Mouse (Mus musculus) mature B cell (primary cell): Measurements from ENCODE around the gene Lasp1.
"Not testable (repeated sequence)": the region's sequence is repeated elsewhere in the genome, so short reads cannot be mapped to it uniquely, and the experiment has no call there.

ENCODE experiments used
- in situ Hi-C: fragments of 300-500 bp; cut with MboI; formaldehyde crosslinking; loops from 2 replicates; pipeline ENCODE4 v1.14.3; 2019

Lasp1 gene

DNA sequence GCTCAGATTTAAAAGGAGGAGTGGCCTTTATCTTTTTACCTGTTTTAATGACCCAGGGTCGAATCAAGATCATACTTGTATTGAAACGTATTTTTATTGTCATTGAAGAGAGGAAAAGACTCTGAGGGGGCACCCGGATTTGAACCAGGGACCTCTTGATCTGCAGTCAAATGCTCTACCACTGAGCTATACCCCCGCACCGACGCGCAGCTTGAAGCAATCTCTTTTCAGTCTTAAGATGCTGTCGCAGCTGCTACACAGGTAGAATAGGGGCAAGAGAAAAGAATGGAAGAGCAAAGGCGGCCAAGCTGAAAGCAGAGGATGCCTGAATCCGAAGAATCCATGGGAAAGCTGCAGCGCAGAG lies at the start of gene Lasp1:
Gene Lasp1 (plus strand): TSS at position 219 of the 364 bp plus-strand sequence.
- in situ Hi-C loops = loop anchor here (5.0 kb wide), 2 partner anchors 84 to 189 kb away; partner anchors contain the start of genes Fbxo47 and Plxdc1

DNA sequence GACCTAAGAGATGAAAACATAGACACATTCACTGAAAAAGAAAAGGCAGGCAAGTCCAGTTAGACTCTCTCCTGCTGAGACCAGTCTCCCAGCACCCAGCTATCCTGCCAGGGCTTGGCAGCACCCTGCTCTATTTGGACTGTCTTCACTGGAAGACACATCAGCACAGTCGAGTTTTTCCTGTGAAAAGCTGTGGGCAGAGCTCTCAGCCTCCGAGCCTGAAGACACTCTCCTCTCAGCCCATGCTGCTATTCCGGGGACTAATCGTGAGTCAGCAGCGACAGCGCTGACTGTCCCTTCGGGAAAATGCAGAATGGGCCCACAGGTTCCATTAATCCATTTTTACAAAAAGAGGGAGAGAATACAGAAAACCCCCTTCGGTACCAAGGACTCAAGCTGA lies 45.5 kb upstream of the Lasp1 start:
- in situ Hi-C loops = no loop called here

DNA sequence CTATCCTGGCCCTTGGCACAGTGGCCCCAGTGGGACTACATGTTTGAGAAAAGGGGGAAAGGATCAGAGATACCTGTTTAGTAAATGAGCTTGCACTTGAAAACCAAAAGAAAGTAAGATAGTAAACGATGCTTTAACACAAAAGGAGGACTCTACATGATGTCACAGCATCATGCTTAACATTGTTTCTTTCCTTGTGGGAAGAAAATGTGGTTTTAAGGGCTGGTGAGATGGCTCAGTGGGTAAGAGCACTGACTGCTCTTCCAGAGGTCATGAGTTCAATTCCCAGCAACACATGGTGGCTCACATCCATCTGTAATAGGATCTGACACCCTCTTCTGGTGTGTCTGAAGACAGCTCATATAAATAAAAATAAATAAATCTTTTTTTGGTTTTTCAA lies 40.7 kb upstream of the Lasp1 start:
- in situ Hi-C loops = no loop called here

DNA sequence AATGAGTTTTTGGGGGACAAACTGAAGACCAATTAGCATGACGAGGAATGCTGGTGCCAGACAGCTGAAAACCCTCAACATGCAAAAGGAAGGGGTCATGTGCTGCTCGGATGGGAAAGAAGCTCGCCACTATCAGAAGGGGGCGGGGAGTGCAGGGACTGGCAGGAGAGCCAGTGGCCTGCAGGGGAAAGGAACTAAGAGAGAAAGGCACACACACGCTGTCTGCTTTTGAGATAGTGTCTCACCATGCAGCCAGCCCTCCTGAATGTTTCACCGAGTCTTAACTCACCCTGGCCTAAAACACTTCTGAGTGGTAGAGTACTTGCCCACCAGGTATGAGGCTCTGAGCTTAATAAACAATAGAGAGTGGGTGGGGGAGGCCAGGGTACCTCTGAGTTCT lies 39.9 kb upstream of the Lasp1 start:
- in situ Hi-C loops = no loop called here

DNA sequence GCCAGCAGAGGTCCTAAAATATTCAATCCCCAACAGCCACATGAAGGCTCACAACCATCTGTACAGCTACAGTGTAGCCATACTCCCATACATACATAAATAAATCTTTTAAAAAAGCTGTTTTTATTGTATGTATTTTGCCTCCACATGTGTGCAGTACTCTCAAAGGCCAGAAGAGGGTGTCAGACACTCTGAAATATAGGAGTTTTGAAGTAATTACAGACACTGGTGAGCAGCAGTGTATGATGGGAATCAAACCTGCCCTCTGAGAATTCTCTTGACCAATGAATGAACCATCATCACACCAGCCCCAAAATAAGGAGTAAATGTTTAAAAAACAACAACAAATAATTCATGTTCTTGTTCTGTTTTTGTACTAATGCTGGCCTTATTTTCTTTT lies 37.2 kb upstream of the Lasp1 start:
- in situ Hi-C loops = no loop called here

DNA sequence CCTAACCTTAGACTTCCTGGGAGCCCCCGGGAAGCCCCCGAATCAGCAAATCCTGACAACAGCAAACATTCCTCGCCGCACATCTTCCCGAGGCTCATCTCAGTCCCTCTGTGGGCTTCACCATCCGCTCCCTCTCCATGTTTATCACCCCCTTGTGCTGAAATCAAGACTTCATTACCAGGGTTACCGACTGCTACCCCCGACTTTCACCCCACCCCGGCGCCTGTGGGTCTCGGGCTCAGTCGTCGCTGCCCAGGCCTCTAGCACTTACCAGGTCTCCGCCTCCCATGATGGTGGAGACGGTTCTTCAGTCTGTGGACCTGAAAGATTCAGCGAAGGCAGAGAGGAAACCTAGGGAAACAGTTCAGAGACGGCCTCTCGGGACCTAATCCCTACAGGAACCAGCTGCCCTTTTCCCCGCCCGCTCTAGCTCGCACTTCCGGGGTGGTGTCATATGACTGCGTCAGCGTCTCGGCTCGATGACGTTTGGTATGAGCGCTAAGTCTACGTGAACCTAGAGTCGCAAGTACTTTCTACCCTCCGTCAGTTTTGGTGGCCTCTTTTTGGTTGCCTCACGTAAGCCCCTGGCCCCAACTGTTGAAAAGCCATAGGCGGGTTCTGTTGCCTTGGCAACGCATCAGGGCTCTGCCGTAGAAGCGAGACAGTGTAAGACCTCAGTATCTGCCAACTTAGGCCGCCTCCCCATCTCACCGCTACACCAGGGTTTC lies 32.5 kb upstream of the Lasp1 start, which contains the start of gene Cwc25:
Gene Cwc25 (minus strand): TSS at position 403 of the 728 bp plus-strand sequence.
- in situ Hi-C loops = no loop called here

DNA sequence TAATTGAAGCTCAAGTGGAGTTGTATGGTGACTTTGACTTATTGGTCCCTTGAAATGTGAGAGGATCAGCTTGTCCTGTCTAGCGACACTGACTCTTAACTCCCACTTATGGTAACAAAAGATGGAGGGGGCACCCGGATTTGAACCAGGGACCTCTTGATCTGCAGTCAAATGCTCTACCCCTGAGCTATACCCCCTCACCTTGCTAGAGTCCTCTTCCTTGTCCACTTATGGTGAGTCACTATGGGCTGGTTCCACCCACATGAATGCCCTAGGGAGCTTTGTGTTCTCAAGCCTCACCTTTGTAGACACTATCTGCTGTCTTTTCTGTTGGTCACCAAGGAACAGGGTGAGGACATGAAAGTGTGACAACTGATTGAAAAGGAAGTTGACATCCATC lies 29.1 kb upstream of the Lasp1 start:
- in situ Hi-C loops = no loop called here

DNA sequence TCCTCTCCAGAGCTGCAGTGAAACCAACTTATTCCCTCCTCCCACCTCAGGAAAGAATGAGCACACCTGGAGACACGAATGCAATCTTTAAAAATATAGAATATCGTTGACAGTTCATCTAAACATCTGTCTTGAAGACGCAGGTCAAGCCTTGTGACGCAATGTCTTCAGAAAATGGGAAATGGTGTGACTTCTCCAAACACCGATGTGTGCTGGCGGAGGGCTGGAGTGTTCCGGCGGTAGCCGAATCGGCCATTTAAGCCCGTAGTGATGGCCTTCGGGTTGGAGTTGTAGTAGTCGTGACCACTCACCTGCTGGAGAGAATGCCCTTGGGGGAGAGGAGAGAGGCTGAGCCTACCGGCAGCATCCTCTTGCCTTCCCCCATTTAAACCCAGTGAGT lies 27.4 kb upstream of the Lasp1 start:
- in situ Hi-C loops = no loop called here

DNA sequence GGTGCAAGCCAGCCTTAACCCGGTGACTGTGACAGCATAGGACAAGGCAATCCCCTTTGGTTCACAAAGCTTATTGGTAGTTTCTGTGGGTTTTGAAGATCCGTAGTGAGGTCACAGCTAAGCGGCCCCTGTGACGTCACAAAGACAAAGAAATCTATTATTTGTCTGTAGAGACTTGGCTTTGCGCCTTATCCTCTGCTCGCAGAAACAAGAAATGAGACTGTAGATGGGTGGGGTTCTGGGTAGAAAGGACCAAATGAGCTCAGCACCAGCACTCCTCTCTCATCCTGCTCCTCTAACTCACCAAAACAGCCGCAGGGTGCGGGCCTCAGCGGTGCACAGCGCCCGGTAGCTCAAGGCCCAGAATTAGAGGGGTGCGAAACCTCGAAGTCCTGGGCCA lies 23.6 kb upstream of the Lasp1 start:
- in situ Hi-C loops = no loop called here

DNA sequence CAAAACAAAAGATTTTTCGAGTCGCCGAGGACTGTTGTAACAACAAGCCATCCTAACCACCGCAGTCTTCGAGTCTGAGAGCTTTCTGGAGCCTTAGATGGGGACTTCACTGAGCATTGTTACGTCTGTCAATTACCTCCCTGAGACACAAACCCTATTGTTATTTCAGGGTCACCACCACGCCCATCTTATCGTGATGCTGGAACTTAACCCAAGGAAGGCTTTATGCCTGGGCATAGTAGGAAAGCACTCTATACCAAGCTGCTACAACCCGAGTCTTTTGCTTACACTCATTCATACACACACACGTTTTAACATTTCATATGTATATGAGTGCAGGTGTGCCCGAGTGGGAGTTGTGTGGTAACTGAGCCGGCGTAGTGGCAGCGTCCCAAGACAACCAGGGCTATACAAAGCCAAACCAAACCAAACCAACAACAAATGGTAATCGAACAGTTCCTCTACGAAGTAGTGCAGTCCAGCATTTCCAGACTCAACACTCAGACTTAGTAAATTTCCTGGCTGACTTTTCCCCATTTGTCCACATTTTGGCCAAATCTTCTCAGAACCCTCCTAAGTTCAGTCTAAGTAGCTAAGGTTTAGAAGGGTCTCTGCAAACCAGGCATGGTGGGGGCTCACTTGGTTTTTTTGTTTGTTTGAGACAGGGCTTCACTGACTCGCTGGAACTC lies 22.8 kb upstream of the Lasp1 start, which contains the start of gene 1700001P01Rik:
Gene 1700001P01Rik (minus strand): TSS at position 111 of the 689 bp plus-strand sequence.
- in situ Hi-C loops = no loop called here

DNA sequence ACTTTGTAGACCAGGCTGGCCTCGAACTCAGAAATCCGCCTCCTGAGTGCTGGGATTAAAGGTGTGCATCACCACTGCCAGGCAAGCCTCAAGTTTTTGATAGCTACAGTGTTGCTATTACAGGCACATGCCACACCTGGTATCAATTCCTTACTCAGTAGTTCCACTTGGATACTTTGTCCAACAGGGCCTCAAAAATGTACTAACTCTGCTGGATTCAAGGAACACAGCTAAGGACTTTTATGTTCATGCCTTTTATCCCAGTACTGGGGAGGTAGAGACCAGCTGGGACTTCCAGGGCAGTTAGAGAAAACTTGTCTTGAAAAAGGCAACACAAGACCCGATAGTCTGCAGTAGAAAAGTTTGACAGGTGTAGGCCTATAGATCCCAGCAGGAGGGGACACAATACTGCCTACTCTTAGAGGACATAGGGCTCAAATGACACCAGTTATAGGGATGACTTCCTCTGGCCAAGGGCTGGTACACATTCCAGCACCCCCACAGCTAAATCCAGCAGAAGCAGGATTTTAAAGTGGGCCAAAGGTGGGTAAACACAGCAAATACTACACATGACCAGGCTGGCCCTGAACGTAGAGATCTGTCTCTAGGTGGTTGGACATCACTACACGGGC lies 22.2 kb upstream of the Lasp1 start:
- in situ Hi-C loops = no loop called here

DNA sequence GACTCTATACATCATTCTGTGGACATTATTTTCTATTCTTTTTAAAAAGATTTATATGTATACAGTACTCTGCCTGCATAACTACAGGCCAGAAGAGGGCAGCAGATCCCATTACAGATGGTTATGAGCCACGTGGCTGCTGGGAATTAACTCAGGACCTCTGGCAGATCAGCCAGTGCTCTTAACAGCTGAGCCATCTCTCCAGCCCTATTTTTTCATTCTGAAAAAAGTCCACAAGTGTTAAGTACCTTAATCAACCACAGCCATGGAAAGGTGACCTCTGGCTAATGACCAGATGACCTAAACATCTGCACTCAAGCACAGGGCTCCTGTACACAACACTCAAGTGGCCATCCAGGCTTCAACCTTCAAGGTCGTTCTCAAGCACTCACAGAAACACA lies 21.7 kb upstream of the Lasp1 start:
- in situ Hi-C loops = no loop called here

DNA sequence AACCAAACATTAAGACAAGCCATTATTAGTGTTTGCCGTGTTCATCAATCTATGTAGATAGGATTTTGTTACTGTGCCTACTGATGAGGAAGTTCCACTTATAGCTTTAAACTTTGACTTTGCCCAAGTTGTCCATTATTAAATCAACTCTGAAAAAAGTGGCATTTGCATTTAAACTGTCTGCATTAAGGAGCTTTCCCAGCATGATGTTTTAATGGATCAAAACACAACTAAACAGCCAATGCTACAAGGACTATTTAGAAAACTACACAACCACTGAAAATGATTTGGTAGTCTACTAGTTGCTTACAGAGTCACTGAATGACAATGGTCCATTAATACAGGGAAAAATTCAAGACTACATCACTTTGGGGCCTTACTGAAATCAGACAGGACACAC lies 19.9 kb upstream of the Lasp1 start:
- in situ Hi-C loops = no loop called here

DNA sequence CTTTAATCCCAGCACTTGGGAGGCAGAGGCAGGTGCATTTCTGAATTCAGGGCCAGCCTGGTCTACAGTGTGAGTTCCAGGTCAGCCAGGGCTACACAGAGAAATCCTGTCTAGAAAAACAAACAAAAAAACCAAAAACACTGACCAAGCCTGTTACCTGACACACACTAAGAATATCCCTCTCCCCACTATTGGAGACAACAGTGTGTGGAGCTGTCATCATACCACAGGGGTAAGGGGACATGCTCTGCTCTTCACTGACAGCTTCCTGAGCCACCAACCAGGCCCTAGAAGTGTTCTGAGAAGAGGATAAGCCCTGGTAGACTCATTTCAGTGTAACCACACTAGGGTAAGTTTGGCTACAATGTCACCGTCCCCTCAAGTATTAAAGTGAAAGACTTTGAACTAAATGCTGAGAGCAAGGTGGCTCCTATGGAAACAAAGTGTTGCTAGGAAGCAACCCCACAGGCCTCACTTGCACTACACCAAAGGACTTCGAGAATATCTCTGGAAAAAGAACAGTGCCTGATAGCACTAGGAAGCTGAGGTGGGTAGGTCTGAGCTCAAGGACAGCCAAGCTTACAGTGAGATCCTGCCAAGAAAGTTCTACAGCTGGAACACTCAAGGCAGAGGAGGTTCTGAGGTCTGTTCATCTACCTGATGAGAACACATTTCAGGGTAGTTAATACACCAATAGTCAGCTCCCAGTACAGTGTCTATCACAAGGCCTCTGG lies 18.7 kb upstream of the Lasp1 start:
- in situ Hi-C loops = no loop called here

DNA sequence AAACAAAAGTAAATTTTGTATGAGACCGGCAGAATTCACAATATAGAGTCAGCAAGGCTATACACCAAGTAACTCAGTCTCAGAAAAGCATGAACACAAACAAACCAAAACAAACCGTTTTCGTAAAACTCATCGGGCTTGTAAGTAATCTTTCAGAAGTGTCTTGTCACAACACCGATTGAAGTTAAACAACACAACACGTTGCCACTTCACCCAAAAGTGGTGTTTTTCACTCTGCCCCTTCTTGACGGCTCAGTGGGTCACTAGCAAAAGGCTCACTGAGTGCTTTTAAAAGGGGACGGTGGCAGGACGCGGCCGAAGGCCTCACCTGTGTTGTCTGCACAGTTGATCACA lies 17.3 kb upstream of the Lasp1 start:
- in situ Hi-C loops = no loop called here

DNA sequence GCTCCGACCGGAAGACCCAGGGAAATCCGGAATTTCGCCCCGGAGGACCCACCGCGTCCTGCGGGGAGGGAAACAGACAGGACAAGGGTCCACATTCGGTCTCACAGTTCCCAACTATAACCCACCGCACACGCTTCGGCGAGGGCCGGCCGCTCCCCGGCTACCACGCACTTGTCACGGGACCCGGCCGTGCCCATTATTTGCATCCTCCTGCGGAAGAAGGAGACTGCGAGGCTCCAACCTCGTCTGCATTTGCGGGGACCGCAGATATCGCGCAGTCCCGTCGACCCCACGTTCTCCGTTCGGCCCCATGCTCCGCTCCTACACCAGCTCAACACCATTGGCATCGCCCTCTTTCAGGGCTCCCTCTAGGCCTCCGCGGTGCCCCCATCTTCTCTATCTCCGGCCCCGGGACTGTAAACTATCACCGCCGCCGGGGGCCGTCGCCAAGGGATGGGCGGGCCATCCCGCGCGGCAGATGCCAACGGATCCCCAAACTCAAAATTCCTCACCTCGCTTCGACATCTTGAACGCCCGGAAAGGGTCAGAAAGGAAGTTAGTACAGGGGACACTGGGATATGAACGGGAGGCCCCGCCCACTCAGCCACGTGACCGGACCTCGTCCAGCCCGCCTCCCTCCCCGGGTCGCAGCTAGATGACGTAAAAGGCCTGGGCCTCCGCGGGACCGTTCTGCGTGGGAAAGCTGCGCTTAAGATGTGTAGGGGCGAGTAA lies 16.8 kb upstream of the Lasp1 start, which contains the start of gene Rpl23:
Gene Rpl23 (minus strand): TSS at position 606 of the 732 bp plus-strand sequence.
- in situ Hi-C loops = no loop called here

DNA sequence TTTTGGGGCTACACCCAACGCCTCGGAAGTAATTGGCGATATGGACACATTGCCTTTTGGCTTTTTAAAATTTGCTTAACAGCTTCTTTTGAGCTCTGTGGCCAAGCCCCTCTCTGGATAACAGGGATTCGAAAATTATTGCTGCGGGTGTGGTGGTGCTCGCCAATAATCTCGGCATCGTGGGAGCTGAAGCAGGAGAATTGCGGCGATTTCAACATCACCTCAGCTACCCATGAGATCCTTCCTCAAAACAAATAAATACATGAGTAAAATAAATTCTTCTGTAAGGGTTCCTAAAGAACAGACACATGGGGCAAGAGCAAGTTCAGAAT lies 16.3 kb upstream of the Lasp1 start:
- in situ Hi-C loops = no loop called here

DNA sequence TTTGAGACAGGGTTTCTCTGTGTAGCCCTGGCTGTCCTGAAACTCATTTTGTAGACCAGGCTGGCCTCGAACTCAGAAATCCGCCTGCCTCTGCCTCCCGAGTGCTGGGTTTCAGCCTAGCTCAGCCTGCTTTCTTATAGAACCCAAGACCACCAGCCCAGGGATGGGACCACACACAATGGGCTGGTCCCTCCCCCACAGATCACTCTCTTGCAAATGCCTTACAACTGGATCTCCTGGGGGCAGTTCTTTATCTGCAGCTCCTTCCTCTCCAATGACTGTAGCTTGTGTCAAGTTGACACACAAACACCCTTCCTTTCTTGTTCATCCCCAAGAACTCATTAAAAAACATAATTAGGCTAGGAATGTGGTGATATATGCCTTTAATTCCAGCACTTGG lies 10.8 kb upstream of the Lasp1 start:
- in situ Hi-C loops = no loop called here

DNA sequence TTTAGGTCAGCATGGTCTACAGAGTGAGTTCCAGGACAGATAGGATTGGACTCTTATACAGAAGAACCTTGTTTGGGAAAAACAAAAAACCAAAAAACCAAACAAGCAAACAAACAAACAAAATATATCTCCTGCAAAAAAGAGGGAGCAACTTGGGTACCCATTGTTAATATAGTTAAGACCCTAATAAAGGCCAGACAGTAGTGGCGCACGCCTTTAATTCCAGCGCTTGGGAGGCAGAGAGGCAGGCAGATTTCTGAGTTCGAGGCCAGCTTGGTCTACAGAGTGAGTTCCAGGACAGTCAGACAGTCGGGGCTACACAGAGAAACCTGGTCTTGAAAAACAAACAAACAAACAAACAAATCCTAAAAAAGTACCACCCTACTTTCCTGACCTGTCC lies 9.1 kb upstream of the Lasp1 start:
- in situ Hi-C loops = no loop called here

DNA sequence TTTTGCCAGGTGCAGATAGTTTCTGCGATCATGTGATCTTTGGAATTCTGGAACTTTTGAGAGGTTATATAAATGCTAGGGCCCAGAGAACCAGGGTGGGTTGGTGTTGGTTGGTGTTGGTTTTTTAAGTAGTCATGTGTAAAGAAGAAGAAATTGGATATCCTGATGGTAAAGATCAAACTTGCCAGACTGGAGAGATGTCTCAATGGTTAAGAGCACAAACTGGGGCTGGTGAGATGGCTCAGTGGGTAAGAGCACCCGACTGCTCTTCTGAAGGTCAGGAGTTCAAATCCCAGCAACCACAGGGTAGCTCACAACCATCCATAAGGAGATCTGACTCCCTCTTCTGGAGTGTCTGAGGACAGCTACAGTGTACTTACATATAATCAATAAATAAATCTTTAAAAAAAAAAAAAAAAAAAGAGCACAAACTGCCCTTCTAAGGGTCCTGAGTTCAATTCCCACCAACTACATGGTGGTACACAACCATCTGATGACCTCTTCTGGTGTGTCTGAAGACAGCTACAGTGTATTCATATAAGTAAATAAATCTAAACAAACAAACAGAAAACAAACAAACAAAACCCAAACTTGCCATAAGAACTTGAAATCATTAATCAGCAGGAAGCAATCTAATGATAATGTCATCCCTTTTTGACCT lies 7.9 kb upstream of the Lasp1 start:
- in situ Hi-C loops = not testable (repeated sequence)

DNA sequence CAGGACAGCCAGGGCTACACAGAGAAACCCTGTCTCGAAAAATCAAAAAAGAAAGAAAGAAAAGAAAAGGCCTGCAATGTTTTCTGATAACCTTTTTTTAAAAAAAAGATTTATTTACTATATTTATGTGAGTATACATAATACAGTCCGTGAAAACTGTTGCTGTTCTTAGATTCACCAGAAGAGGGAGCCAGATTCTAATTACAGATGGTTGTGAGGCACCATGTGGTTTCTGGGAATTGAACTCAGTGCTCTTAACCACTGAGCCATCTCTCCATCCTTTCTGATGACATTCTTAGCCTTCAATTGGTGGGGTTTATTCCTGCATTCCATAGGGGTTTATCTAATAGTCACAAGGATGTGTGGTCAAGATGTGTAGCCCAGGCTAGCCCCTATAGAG lies 5.6 kb upstream of the Lasp1 start:
- in situ Hi-C loops = no loop called here
